Mouse (Mus musculus) granulocyte monocyte progenitor cell, adult 5-6 weeks (primary cell): ENCODE data around the gene Svep1. TPM values are rescaled to one million over a fixed set of nuclear protein-coding genes. Genes with fewer than 3 reads are reported as not detected.
A peak's percentile ranks its signal among the peaks of the same experiment; 100 is the strongest.

Experiments used
- ATAC-seq: replicated peaks from 2 replicates; pipeline ENCODE4 v1.8.0; 2016; ENCODE audit warnings: mild to moderate bottlenecking, moderate TSS enrichment, inconsistent platforms; ENCODE audit not compliant: poor library complexity, severe bottlenecking
- total RNA-seq, 2 experiments: library from RNA; stranded (forward) in 1 of 2; stranded (reverse) in 1 of 2; fragments of 200-712, 200-1000 nt in 1 of 2; fragments of >200 nt in 1 of 2; fragmentation: Nextera tagmentation in 1 of 2; gene quantifications; 2 replicates each; pipeline ENCODE4 v1.2.3; 2014 to 2017

Svep1 gene
- total RNA-seq, 2 experiments from 2014 or later, result not detected

DNA sequence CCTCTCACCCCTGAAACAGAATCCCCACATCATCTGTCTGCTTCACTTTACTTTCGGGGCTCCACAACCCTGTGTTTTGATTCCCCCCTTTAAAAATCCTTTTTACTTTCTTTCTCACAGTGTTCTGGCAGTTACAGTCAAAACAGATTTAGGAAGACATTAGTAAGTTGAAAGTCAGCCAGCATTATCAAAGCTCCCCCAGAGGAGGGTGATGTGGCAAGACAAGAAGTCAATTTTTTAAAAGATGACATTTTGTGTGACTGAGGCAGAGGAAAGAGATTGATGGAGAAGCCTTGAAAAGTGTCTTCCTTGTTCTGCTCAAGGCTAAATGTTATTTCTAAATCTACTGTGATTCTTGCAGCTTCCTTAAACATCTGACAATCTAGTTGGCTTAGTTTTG is 119.9 kb downstream of the Svep1 start:
- no peak for ATAC-seq

GRCm38 (mm10) chr4:58086151-58086550 is 120.5 kb downstream of the Svep1 start:
- no peak for ATAC-seq

- ATAC-seq, result peak; percentile 36
Observed at GRCm38 (mm10) chr4:58085340-58085739, 121.3 kb downstream of the Svep1 start.

DNA sequence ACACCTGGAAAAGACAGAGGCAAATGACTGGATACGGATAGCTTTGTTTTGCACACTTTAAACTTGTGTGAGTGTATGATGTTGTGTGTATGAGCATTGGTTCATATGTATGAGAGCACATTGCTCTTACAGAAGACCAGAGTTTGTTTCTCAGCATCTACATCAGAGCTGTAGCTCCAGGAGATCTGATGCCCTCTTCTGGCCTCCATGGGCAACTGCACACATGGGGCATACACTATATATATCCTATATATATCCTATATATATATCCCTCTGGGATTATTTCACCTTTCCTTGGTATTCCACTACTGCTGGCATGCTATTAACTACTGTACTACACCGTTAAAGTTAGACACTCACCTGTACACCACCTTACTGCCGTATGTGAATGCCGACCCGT is 122.5 kb downstream of the Svep1 start:
- no peak for ATAC-seq

GRCm38 (mm10) chr4:58082588-58082987 is 124.1 kb downstream of the Svep1 start:
- ATAC-seq, result peak; percentile 75

DNA sequence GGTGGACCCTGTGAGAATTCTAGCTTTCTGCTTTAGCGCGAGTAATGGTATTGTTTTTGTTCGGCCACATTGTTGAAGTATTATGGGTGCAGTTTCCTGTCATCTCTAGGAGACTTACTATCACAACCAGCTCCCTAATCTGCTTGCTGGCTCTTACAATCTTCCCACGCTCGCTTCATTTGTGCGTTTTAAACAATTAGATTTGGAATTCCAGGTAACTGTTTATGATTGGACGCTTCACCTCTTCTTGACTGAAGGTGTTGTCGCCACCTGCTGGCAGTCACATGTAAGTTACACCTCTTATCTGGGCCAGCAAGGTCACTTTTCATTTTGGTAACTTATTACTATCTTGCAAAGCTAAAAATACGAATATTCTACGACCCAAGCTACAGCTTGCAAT is 127.0 kb downstream of the Svep1 start:
- peak; percentile 72 for ATAC-seq

DNA sequence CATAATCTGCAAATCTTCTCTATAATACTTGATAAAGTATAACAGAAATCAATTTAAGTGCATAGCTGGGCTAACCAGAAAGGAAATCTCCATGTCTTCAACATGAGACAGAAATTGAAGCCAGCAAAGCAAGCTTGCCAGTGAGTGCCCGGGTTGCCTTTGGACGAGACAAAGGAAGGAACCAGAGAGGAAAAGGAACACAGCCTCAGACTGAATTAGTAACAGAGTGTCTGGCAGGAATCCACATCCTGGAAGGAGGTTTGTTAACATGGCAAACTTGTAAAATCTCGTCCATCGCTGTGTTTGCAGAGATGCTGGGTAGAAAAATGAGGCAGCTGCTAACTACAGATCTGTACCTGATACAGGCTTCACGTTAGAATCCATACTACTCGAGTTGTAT is 128.7 kb downstream of the Svep1 start:
- no peak for ATAC-seq

DNA sequence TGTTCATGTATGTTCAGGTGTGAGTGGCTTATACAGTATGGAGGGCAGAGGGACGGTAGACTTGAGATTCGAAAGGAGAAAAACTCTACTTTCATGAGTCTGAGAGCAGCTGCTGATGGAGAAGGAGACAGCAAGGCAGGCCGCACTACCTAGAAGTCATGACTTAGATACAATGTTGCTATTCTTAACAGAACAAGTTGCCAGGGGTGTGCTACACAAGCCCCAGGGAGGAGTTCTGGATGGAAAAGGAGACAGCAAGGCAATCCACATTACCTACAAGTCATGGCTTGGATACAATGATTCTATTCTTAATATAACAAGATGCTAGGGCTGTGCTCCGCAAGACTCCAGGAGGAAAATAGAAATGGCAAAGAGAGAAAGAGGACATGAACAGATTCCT is 129.1 kb downstream of the Svep1 start:
- ATAC-seq, result no peak

DNA sequence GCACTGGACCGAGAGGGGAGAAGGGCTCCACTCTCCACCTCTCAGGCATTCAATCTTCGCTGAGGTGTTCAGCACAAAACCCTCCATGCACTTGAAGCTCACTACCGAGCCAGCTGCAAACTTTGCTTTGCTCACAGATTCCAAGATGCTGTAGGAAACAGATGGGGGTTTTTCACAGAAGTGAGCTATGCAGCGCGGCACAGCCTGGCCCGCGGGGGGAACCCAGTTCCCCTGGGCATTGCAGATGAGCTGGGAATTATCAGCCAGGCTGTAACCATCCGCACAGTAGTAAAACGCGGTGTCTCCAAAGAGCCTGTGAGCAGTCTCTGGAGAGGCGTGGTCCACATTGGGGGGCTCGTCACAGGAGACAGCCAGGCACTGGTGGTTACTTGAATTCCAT is 133.8 kb downstream of the Svep1 start:
- no peak for ATAC-seq

- no peak for ATAC-seq
Observed at GRCm38 (mm10) chr4:58068886-58069285, 137.8 kb downstream of the Svep1 start.

- no peak for ATAC-seq
Observed at GRCm38 (mm10) chr4:58064721-58065120, 141.9 kb downstream of the Svep1 start.

DNA sequence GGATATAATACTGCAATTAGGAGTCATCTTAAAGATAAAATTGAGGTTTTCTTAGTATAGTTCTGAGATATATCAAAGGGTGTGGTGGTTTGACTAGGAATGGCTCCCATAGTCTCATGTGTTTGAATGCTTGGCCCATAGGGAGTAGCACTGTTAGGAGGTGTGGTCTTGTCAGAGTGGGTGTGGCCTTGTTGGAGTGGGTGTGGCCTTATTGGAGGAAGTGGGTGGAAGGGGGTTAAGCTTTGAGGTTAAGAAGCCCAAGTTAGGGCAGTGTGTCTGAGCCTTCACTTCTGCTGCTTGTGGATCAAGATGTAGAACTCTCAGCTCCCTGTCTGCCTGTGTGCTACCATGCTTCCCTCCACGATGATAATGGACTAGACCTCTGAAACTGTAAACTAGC is 143.7 kb downstream of the Svep1 start:
- no peak; the same call in 1 of the 2 replicates for ATAC-seq

- ATAC-seq, result no peak
Observed at GRCm38 (mm10) chr4:58055653-58056052, 151.0 kb downstream of the Svep1 start.

- no peak for ATAC-seq
Observed at GRCm38 (mm10) chr4:58054441-58054840, 152.2 kb downstream of the Svep1 start.

GRCm38 (mm10) chr4:58050746-58051145 is 155.9 kb downstream of the Svep1 start:
- peak; percentile 85 for ATAC-seq

DNA sequence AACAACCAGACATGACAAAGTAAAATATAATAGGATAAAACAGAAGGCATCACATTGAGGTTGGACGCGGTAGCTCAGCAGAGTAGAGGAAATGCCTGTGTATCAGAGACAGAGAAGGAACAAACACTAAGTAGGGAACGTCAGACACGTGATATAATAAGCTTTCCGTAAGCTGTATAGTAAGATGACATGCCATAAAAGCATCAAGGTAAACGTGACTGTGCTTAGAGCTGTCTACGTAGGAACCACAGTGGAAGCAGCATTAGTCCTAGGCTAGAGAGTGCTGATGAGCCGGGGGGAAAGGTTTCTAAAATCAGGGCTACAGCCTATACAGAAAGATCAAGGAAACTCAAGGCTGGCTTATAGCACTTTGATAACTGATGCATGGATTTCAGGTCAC is 156.4 kb downstream of the Svep1 start:
- ATAC-seq, result no peak

DNA sequence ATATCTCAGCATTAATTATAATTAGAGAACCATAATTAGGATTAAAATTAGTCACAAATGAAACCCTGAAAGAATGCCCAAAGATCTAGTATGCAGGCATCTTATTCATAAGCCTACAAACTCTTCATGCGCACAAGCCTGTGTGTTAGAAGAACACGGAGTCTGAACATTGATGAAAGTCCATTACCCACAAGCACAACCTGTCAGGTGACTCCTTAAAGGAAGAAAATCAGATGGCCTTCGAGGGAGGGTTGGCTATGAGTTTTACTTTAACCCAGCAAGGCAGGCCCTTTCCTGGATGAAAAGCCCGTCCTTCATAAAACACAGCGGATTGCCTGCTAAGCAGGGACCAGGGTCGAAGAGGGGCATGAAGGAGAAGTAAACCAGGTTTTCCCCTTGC is 161.8 kb downstream of the Svep1 start:
- ATAC-seq, result no peak

DNA sequence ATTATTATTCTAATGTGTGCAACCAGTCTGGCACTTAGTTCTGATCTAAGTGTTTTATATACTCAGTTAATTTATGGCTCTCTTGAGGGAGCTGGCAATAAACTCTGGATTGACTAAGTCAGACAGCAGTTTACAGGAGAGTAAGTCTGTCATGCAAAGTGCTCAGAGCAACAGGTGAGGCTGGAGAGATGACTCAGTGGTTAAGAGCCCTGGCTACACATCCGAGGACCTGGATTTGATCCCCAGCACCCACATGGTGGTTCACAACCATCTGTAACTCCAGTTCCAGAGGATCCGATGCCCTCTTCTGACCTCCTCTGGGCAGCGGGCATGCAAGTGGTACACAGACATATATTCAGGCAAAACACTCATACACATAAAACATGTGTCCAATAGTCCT is 162.3 kb downstream of the Svep1 start:
- no peak for ATAC-seq

DNA sequence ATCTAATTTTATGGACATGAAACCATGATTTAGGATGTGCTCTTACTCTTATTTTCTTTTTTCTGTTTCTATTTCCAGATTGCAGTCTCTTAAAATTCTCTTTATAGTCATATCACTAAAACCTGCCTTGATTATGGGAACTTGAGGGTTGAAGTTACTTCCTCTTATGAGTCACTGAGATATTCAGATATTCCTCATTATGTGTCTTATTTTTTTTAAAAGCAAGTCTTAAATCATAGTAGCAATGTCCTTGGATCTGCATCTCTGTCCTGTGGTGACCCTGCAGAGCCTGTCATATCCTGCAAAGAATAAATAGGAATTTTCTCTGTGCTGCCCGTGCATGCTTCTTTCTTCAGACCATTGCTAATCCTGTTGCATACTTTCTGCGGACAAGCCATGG is 166.6 kb downstream of the Svep1 start:
- ATAC-seq, result no peak

DNA sequence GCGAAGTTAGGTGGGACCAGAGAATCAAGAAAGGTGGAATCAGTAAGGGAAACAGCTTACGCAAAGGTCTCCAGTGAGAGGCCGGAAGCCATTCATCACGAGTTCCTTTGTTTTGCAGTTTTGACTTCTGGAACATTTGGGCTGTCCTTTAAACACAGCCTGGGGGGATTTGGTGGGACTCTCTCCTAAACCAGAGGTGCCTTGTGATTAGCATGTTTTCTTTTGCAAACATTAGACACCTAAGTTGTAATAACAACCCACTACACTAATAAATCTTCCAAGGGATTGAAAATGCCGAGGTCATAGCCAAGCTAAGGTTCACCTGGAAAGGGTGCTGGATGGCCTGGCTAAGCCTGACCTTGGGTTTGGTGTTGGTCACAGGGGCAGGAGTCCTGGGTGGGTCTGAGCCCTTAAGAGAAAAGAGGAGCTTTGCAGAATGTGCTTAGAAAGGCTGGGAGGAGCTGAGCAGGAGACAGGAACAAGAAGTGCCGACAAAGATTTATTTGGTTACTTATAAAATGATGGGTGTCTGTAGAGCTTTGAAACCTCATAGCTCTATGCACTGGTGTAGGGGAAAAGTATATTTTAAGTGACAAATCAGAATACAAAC is 169.5 kb downstream of the Svep1 start:
- ATAC-seq, result no peak

- ATAC-seq, result no peak
Observed at GRCm38 (mm10) chr4:58034663-58035062, 172.0 kb downstream of the Svep1 start.

DNA sequence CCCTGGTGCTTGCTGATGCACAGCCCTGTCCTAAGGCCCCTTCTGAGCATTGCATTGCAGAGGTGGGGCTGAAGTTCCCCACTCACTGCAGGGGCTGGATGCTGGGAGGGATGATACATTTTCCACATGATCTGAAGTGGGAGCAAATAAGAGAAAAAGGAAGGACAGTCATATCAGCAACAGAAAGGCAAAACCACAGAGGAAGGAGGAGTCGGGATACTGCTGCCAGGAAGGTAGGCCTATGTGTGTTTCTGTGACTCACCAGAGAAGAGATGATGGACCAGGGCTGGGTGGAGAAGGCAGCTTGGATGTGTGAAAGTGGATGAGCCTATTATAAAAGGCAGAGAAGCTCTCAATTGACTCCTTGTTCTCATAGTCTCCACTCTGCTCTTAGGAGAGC is 173.9 kb downstream of the Svep1 start:
- ATAC-seq, result 0 out of 2 replicates have a peak, but pooled peaks have one; percentile 17

DNA sequence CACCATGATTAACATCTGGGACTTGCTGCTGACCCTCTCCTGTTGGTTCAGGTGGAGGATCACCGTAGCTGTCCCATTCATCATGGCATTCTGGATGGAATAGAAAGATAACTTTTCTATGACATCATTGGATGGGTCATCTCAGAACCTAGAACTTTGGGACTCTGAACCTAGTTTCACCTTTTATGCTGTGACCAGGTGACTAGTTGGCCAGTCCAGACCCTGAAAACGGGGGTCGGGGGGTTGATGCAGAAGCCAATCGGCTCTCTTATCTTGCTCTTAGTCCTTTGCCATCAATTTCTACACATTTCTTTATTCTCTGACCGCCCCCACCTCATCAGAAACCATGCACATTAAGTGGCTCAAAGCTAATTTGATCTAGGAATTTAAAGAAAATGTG is 197.6 kb downstream of the Svep1 start, which contains the start of gene Txndc8:
TSS of gene Txndc8 (minus strand) at position 101 of the 400 bp plus-strand sequence.
- no peak for ATAC-seq
